Mouse (Mus musculus): ENCODE data around the gene Inhbe.

Inhbe gene

GRCm38 (mm10) chr10:127341891-127342639 is 12.1 kb downstream of the Inhbe start, which contains the start of gene Gli1:
TSS of gene Gli1 (minus strand) at chr10:127341974.
- peak; percentile 89 to 94 for DNase-seq

- DNase-seq: no peak
Measured at GRCm38 (mm10) chr10:127341360-127341690, 12.9 kb downstream of the Inhbe start.

- DNase-seq: peak in 1 of 2 experiments; percentile 54
Measured at GRCm38 (mm10) chr10:127340577-127341359, 13.4 kb downstream of the Inhbe start.

- DNase-seq: peak in 1 of 2 experiments; percentile 45
Measured at GRCm38 (mm10) chr10:127339683-127340576, 14.3 kb downstream of the Inhbe start.

GRCm38 (mm10) chr10:127338930-127339682 is 15.1 kb downstream of the Inhbe start:
- peak; percentile 94 to 95 for DNase-seq

- no peak for DNase-seq
Measured at GRCm38 (mm10) chr10:127337536-127338099, 16.6 kb downstream of the Inhbe start.

- DNase-seq: no peak
Measured at GRCm38 (mm10) chr10:127336952-127337351, 17.3 kb downstream of the Inhbe start.

GRCm38 (mm10) chr10:127335271-127335670 is 18.9 kb downstream of the Inhbe start:
- no peak for DNase-seq

- no peak for DNase-seq
Measured at GRCm38 (mm10) chr10:127333152-127333551, 21.1 kb downstream of the Inhbe start.

GRCm38 (mm10) chr10:127332211-127332874 is 21.9 kb downstream of the Inhbe start:
- DNase-seq: no peak

- DNase-seq: no peak
Measured at GRCm38 (mm10) chr10:127330212-127330611, 24.0 kb downstream of the Inhbe start.

- DNase-seq: peak; percentile 70 to 78
Measured at GRCm38 (mm10) chr10:127327461-127328145, 26.6 kb downstream of the Inhbe start.

- peak in 1 of 2 experiments; percentile 39 for DNase-seq
Measured at GRCm38 (mm10) chr10:127326828-127327227, 27.4 kb downstream of the Inhbe start.

- peak in 1 of 2 experiments; percentile 51 for DNase-seq
Measured at GRCm38 (mm10) chr10:127326017-127326801, 28.0 kb downstream of the Inhbe start.

GRCm38 (mm10) chr10:127325454-127326016 is 28.7 kb downstream of the Inhbe start:
- no peak for DNase-seq

- DNase-seq: peak in 1 of 2 experiments; percentile 64
Measured at GRCm38 (mm10) chr10:127324495-127324894, 29.7 kb downstream of the Inhbe start.

- no peak for DNase-seq
Measured at GRCm38 (mm10) chr10:127323131-127323855, 30.9 kb downstream of the Inhbe start.

- no peak for DNase-seq
Measured at GRCm38 (mm10) chr10:127322669-127323068, 31.5 kb downstream of the Inhbe start.

- DNase-seq: no peak
Measured at GRCm38 (mm10) chr10:127322178-127322577, 32.0 kb downstream of the Inhbe start.

Measured in cerebellum, postnatal 14 days (tissue).